Comparison of ENCODE assay signal across 11 mouse cellular contexts in the genomic region with DNA sequence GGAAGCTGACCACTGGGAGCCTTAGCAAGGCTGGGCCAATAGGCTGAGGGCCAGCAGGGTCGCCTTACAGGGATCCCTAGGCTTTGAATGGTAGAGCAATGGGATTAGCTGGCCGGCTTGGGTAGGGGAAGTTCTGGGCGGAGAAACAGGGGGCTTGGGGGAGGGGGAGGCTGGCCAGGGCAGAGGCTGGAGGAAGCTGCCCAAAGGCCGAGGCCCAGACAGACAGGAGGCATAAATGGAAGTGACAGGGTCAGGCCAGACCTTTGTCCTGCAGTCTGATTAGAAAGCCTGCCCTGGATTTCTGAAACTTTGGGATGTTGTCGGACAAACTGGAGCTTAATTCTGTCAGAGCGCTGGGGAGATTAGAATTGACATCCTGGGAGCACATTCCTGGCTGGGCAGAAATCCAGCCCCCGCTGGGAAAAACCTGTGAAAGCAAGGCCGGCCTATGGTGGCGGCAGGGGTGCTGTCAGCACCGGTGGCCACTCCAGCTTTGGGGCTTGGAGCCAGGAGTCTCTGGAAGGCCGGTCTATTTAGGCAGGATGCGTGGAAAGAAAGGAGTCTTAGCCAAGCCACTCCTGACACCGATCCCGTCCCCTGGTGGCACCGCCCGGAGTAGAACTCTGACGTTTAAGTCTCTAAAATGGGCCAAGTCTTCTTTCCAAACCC.
A peak's percentile ranks its signal among the peaks of the same experiment; 100 is the strongest.
DNase-seq lines count a peak whose midpoint lies in the region; ATAC-seq and TF ChIP-seq lines count a peak whose summit lies in the region.
"Had no signal": no experiment of that assay in that cellular context is flagged by ENCODE, and none has a peak within 500 bp of the region (broad histone marks: within the 10 kb centered on the region; RNA-seq: fewer than 3 reads in every experiment).

No protein-coding gene starts in this region.

- peaks cover 13% of the 10 kb centered on the region for H3K27me3 ChIP-seq in E14TG2a.4 (ENCODE audit: insufficient read depth, low read length)
- H3K27me3 ChIP-seq in embryonic facial prominence, embryonic 12.5 days = peaks cover 97% of the 10 kb centered on the region
- H3K27me3 ChIP-seq: intestine, embryonic 15.5 days had no signal

- WGBS in embryonic facial prominence, embryonic 12.5 days = 18% methylated on average over 17 of the region's 17 CpGs

- ATAC-seq in embryonic facial prominence, embryonic 12.5 days (ENCODE audit: insufficient number of reproducible peaks, insufficient read depth, low FRiP score, low TSS enrichment) = peak; percentile 50
- ATAC-seq in activated CD4-positive, CD25-positive, alpha-beta regulatory T cell, adult 4 months = no peak
- ATAC-seq: intestine, embryonic 15.5 days had no signal

- no peak overlapping the region for H3K9ac ChIP-seq in embryonic facial prominence, embryonic 12.5 days
- H3K9ac ChIP-seq: embryonic facial prominence, embryonic 15.5 days; intestine, embryonic 15.5 days; neural tube, embryonic 12.5 days had no signal

- peak overlapping the region; percentile 26; the same call in 1 of the 2 replicates for H3K4me3 ChIP-seq in E14TG2a.4 (replicated peaks; ENCODE audit: low read length)
- no peak overlapping the region for H3K4me3 ChIP-seq in embryonic facial prominence, embryonic 12.5 days
- H3K4me3 ChIP-seq: embryonic facial prominence, embryonic 15.5 days; intestine, embryonic 15.5 days; neural tube, embryonic 12.5 days had no signal

- DNase-seq in MN1 (ENCODE audit: low spot score) = peak; percentile 33
- peak; percentile 86 for DNase-seq in heart, postnatal 4 days
- no peak for DNase-seq in adrenal gland, postnatal 14 days
- DNase-seq in urinary bladder, adult 2 months (ENCODE audit: low spot score) = no peak

- no peak overlapping the region for H3K4me2 ChIP-seq in embryonic facial prominence, embryonic 12.5 days (replicated peaks)
- H3K4me2 ChIP-seq: embryonic facial prominence, embryonic 15.5 days; intestine, embryonic 15.5 days; neural tube, embryonic 12.5 days had no signal

- no peak overlapping the region for H3K27ac ChIP-seq in embryonic facial prominence, embryonic 12.5 days
- H3K27ac ChIP-seq: embryonic facial prominence, embryonic 15.5 days; intestine, embryonic 15.5 days; neural tube, embryonic 12.5 days; stomach, postnatal 0 days had no signal

- H3K36me3 ChIP-seq in E14TG2a.4 (ENCODE audit: insufficient read depth, low read length) = no peaks in the 10 kb centered on the region
- no peaks in the 10 kb centered on the region for H3K36me3 ChIP-seq in embryonic facial prominence, embryonic 12.5 days
- H3K36me3 ChIP-seq: embryonic facial prominence, embryonic 15.5 days; intestine, embryonic 15.5 days; neural tube, embryonic 12.5 days had no signal

- H3K9me3 ChIP-seq in E14TG2a.4 (ENCODE audit: low read length) = peaks cover 1% of the 10 kb centered on the region; the same call in 1 of the 2 replicates
- no peaks in the 10 kb centered on the region for H3K9me3 ChIP-seq in embryonic facial prominence, embryonic 12.5 days
- H3K9me3 ChIP-seq: embryonic facial prominence, embryonic 15.5 days; intestine, embryonic 15.5 days; neural tube, embryonic 12.5 days had no signal

- peaks cover 66% of the 10 kb centered on the region for H3K4me1 ChIP-seq in E14TG2a.4 (replicated peaks; ENCODE audit: low read depth, low read length)
- peaks cover 26% of the 10 kb centered on the region for H3K4me1 ChIP-seq in embryonic facial prominence, embryonic 12.5 days

- TF ChIP-seq CTCF in E14TG2a.4 (conservative IDR thresholded peaks at IDR 0.05; ENCODE audit: low read length) = no peak

Comparison
In these comparisons a context has a peak if more than half of its experiments do, and no peak if none do; other contexts are left out.
1. DNase-seq: peak in MN1 (single experiment) and heart, postnatal 4 days (single experiment); none in adrenal gland, postnatal 14 days (single experiment) and urinary bladder, adult 2 months (single experiment).